Mouse (Mus musculus): Measurements from ENCODE around the gene Tulp1. TPM values are rescaled to one million over a fixed set of nuclear protein-coding genes. Genes with fewer than 3 reads are reported as not detected.
"Not testable (repeated sequence)": the region's sequence is repeated elsewhere in the genome, so short reads cannot be mapped to it uniquely, and the experiment has no call there.

Tulp1 gene
- total RNA-seq, 4 experiments from 2014 or later = 1.2 TPM; not detected in 3

GRCm38 (mm10) chr17:28369056-28369455 lies 4.0 kb upstream of the Tulp1 start:
- no peak for DNase-seq (ENCODE audit: low spot score in 2 of 2)

- peak in 1 of 2 experiments; percentile 59 for DNase-seq (ENCODE audit: low spot score in 2 of 2)
Observed at GRCm38 (mm10) chr17:28368449-28368848, 3.4 kb upstream of the Tulp1 start.

GRCm38 (mm10) chr17:28363507-28363906 lies 1.5 kb downstream of the Tulp1 start:
- DNase-seq (ENCODE audit: low spot score in 2 of 2) = no peak

GRCm38 (mm10) chr17:28362653-28363292 lies 2.2 kb downstream of the Tulp1 start:
- no peak for DNase-seq (ENCODE audit: low spot score in 2 of 2)

GRCm38 (mm10) chr17:28361921-28362652 lies 2.9 kb downstream of the Tulp1 start:
- DNase-seq (ENCODE audit: low spot score in 2 of 2) = no peak

- DNase-seq (ENCODE audit: low spot score in 2 of 2) = no peak
Observed at GRCm38 (mm10) chr17:28360531-28361277, 4.3 kb downstream of the Tulp1 start.

GRCm38 (mm10) chr17:28358576-28359261 lies 6.3 kb downstream of the Tulp1 start:
- DNase-seq (ENCODE audit: low spot score in 2 of 2) = not testable (repeated sequence)

- DNase-seq (ENCODE audit: low spot score in 2 of 2) = no peak
Observed at GRCm38 (mm10) chr17:28355871-28356270, 9.2 kb downstream of the Tulp1 start.

- DNase-seq (ENCODE audit: low spot score in 2 of 2) = no peak
Observed at GRCm38 (mm10) chr17:28352018-28352417, 13.0 kb downstream of the Tulp1 start.

- no peak for DNase-seq (ENCODE audit: low spot score in 2 of 2)
Observed at GRCm38 (mm10) chr17:28351353-28351890, 13.6 kb downstream of the Tulp1 start.

- DNase-seq (ENCODE audit: low spot score in 2 of 2) = no peak
Observed at GRCm38 (mm10) chr17:28350466-28351352, 14.3 kb downstream of the Tulp1 start, which contains the start of gene Tead3. TSS of gene Tead3 (minus strand) at chr17:28350817.

GRCm38 (mm10) chr17:28349901-28350465 lies 15.0 kb downstream of the Tulp1 start:
- no peak for DNase-seq (ENCODE audit: low spot score in 2 of 2)

GRCm38 (mm10) chr17:28349264-28349880 lies 15.7 kb downstream of the Tulp1 start:
- DNase-seq (ENCODE audit: low spot score in 2 of 2) = no peak

GRCm38 (mm10) chr17:28348211-28348610 lies 16.8 kb downstream of the Tulp1 start:
- DNase-seq (ENCODE audit: low spot score in 2 of 2) = no peak

GRCm38 (mm10) chr17:28347327-28347726 lies 17.7 kb downstream of the Tulp1 start:
- DNase-seq (ENCODE audit: low spot score in 2 of 2) = no peak

- DNase-seq (ENCODE audit: low spot score in 2 of 2) = no peak
Observed at GRCm38 (mm10) chr17:28345882-28346281, 19.1 kb downstream of the Tulp1 start.

GRCm38 (mm10) chr17:28345271-28345721 lies 19.7 kb downstream of the Tulp1 start:
- no peak for DNase-seq (ENCODE audit: low spot score in 2 of 2)

- no peak for DNase-seq (ENCODE audit: low spot score in 2 of 2)
Observed at GRCm38 (mm10) chr17:28344670-28345069, 20.4 kb downstream of the Tulp1 start.

GRCm38 (mm10) chr17:28344050-28344607 lies 20.9 kb downstream of the Tulp1 start:
- no peak for DNase-seq (ENCODE audit: low spot score in 2 of 2)
